Mouse (Mus musculus) erythroblast, adult 5-6 weeks (primary cell): ENCODE results near the gene Egr2. TPM values are rescaled to one million over a fixed set of nuclear protein-coding genes. Genes with fewer than 3 reads are reported as not detected.

ENCODE experiments used
- ATAC-seq: replicated peaks from 2 replicates; pipeline ENCODE4 v1.8.0; 2016; ENCODE audit warnings: moderate number of reproducible peaks, mild to moderate bottlenecking, moderate TSS enrichment, inconsistent platforms; ENCODE audit not compliant: poor library complexity, low FRiP score, severe bottlenecking
- total RNA-seq, 2 experiments: library from RNA; stranded (forward) in 1 of 2; stranded (reverse) in 1 of 2; fragments of 150-400 nt in 1 of 2; fragments of 200-764, 138-1000 nt in 1 of 2; gene quantifications; 2 replicates each; pipeline versions ENCODE4 v1.2.3 to v1.2.4; 2015 to 2017; ENCODE audit warnings: low replicate concordance in 2 of 2

Egr2 gene
- total RNA-seq (2015; ENCODE audit: low replicate concordance) (not detected in 2 replicates), total RNA-seq (2017; ENCODE audit: low replicate concordance) (2.1 TPM in 1 of 2 replicates, not detected in the other)

DNA sequence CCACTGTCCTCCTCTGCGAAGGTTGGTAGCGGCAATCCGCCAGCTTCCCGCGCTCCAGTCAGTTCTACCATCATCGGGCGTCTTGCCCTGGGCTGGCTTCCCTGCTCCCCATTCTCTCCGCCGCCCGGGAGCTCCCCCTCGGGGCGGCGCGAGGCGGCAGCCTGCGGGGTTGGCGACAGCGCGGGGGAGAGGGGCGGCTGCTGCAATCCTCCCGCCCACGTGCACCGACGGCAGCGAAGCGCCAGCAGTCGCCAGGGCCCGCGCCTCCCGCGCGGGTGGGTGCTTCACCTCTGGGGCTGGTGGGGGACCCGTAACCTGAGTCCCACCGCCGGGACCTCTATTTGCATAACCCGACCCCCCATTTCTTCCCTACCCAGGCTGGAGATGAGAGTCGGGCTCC lies at the start of gene Egr2:
Gene Egr2 (plus strand): TSS at position 220 of the 400 bp plus-strand sequence.
- no peak for ATAC-seq

DNA sequence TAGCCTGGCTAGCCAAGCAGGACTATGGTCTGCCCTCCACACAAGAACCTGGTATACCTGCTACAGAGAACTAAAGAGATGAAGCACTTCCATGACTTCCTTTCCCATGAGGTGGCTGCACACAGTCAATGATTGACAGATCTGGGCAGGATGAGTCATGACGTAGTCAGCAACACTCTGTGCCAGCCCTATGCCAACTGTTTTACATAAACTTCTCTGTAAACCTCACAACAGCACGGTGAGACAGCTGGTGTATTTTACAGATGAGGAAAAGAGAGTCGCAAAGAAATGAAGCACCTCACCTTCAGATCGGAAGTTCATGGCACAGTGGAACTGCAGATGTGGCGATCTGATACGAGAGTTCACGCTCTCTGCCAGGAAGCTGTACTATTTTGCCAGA lies 47.8 kb upstream of the Egr2 start:
- ATAC-seq = no peak

- no peak for ATAC-seq
These were observed 45.4 kb upstream of the Egr2 start for GRCm38 (mm10) chr10:67489836-67490235.

DNA sequence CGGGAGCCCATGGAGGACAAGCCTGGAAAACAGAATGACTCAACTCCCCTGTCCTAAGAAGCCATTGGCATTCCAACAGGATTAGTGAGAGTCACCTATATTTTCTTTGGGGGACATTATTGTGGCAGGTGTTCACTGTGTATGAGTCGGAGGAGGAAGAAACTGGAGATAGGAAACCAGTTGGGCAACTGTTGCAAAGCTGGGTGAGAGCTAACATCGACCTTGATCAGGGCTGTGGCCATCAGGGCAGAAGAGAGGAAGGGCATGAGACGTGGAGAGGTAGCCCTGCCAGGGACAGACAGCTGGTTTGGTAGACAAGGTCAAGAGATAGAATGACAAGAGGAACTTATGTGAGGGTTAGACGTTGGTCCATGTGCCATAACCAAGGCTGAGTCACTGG lies 44.6 kb upstream of the Egr2 start:
- no peak for ATAC-seq

- ATAC-seq = no peak
These were observed 43.1 kb upstream of the Egr2 start for GRCm38 (mm10) chr10:67492161-67492571.

DNA sequence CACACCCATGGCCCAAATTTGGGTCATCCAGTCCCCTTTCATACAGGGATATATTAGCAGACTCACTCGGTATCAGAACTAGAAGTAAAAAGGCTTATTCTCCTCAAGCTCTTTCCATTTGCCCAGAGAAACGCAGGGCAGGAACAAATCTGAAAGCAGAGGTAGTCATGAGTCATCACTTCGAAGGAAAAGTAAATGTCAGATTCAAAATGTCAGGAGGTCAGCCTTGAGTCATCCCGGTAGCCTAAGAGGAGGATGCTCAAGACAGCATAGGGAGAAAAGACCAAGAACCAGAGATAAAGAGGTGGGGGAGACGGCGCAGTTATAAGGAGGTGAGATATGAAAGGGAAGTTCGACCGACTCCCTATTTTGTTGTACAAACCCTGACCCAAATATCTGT lies 41.7 kb upstream of the Egr2 start:
- ATAC-seq = no peak

DNA sequence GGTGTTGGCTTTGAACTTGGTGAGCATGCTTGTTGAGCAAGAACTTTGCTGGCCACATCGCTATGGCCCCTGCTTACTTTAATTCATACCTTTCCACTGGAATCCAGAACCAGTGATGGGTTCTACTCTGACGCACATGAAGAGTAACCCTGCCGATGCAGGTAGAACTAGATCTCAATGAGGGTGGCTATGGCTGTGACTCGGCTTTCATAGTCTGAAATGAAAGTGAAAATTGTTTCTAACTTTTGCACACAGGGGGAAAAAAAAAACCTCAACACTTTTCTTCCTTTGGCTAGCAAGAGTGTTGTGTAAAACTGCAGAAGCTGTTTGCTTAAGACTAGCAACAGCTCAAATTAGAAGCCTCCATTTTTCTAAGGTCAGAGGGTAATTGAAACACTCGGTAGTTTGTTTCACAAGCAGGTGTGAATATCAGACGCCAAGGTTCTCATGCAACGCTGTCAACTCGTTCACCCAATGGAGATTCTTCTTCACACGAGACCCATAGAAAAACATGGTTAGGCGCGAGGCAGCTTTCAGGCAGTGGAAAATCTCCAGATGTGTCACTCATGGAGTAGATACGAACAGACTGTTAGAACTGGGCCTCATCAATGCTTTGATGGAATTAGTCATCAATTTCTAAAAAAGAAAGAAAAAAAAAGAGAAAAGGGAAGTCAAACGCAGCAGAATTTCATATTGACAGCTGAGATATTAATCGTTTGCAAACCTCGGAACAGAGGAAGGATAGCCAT lies 38.0 kb upstream of the Egr2 start:
- ATAC-seq = no peak

DNA sequence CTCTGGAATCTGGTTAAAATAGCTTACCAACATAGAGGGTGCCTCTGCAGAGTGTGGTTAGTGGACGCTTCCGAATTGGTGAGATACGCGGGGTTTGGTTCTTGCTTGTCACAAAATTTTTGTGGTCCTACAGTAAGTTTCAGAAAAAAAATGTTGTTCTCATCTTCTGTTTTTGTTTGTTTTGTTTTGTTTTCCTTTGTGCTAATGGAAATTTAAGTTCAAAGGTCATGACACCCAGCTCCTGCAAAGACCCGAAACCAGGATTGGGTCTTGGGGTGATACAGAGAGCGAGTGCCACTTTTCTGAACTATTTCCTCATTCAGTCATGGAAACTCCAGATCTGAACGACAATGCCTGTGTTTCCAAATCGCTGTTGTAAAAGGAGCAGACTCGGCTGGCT lies 37.3 kb upstream of the Egr2 start:
- ATAC-seq = no peak

DNA sequence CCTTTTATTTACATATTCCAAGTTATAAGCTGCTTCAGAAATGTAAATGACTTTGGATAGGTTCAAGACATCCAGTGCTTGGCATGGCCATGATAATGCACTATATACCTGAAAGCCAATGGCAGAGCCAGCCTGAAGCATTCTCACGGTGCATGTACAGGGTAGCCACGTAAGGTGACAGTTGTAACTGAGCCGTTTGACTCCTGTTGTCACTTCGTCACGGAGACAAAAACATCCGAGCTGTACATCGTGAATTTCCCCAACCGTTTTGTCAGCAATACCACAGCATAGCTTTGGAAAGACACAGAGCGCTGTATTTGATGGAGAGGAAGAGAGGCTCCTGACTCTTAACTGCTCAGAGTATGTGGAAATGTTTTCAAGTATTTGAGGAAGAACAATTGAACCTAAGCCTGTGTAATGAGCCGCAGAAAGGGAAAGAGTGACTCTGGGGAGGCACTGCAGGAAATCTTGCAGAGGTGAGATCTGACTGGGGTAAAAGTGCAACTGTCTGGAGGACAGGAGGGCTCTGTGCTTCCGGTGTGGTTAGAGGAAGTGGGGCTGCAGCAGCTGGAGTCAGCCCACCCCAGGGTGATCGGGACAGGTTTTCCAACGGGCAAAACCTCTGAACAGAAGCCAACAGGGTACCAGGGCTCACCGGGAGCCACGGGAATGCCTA lies 31.8 kb upstream of the Egr2 start:
- ATAC-seq = no peak

DNA sequence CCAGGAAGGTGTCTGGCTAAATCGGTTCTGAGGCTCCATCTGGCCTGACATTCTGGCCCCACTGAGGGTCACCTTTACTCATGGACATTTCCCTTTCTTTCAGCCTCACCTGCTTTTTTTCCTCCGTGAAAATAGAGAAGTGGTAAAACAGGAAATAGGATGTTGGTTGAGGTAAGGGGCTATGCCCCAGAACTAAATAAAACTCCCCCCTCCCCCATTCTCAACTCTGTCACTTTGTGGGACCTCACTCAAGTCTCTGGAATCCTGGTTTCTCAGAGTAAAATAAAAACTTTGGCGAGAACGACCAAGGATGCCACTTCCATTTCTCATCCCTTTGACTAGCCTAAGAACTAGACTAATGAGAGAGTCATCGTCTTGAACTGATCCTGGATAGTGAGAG lies 31.2 kb upstream of the Egr2 start:
- ATAC-seq = no peak

- ATAC-seq = no peak
These were observed 30.0 kb upstream of the Egr2 start for GRCm38 (mm10) chr10:67505248-67505647.

- no peak for ATAC-seq
These were observed 23.1 kb upstream of the Egr2 start for GRCm38 (mm10) chr10:67512211-67512610.

DNA sequence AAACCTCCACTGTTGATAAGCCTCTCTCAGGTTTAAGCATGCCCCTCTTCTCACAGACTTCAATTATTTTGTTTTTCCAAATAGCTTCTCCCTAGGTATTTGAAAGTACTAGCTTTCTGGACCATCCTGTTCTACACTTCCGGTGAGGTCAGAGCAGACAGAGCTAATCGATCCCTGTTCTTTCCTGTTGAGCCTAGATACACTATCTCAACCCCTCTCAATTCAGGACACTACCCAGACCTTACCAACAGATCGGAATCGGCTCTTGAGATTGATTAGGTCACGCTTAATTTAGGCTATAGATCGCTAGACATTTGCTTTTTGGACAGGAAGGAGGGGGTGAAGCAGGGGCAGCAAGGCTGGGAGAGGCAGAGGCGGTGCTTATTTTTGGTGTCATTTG lies 22.4 kb upstream of the Egr2 start:
- no peak for ATAC-seq

- ATAC-seq = no peak
These were observed 16.5 kb upstream of the Egr2 start for GRCm38 (mm10) chr10:67518733-67519132.

GRCm38 (mm10) chr10:67524130-67524529 lies 11.1 kb upstream of the Egr2 start:
- ATAC-seq = no peak

DNA sequence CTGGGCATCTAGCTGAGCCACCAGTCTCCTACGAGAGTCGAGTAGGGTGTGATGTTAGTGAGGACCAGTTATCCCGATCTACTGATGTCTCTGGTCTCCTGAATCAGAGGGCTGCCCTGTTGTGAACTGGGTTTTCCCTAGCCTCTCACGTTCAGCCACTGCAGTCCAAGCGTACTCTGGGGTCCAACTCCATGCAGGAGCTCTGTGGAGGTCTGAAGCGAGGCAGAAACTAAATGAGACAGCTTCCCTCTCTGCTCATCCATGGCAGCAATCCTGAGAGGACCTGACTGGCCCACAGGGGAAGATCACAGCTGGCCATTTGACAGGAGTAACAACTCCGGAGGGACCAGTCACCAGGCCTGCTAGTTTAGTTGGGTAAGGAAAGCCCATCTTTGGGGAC lies 10.6 kb upstream of the Egr2 start:
- no peak for ATAC-seq

DNA sequence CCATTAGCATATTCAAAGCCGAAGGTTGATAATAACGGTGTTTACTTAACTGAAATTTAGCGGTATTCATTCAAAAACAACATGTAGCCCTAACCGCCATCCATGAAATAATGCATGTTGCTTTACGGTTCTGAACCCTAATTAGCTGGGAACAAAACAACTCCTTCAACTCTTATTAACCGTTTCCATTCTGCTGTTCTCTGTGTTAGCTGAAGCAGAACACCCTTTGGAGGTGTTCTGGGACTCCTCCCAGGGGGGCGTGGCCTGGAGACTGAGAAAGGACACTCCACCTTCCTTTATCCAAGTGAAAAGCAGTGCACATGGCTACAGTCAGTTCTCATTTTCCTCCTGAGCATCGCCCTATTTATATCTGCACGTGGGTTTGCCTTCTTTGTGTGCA lies 8.8 kb upstream of the Egr2 start:
- ATAC-seq = no peak

GRCm38 (mm10) chr10:67529769-67530168 lies 5.5 kb upstream of the Egr2 start:
- no peak for ATAC-seq

DNA sequence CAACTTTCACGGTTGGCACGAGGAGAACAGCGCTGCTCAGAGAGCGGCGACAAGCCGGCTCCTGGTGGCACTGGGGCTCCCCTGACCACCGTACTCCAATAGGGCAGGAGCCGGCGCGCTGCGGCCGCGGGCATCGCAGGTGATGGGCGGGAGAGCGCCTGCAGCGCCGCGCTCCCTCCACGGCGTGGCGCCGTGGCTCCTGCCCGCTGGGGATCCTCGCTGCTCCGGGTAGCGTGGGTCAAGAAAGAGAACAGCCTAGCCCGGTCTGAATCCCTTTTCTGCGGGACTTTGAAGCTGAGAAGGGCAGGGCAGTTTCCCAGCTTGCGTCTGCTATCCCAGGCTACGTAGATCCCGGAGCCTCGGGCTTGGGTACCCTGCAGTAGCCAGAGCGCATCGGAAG lies 697 bp downstream of the Egr2 start:
- no peak for ATAC-seq

DNA sequence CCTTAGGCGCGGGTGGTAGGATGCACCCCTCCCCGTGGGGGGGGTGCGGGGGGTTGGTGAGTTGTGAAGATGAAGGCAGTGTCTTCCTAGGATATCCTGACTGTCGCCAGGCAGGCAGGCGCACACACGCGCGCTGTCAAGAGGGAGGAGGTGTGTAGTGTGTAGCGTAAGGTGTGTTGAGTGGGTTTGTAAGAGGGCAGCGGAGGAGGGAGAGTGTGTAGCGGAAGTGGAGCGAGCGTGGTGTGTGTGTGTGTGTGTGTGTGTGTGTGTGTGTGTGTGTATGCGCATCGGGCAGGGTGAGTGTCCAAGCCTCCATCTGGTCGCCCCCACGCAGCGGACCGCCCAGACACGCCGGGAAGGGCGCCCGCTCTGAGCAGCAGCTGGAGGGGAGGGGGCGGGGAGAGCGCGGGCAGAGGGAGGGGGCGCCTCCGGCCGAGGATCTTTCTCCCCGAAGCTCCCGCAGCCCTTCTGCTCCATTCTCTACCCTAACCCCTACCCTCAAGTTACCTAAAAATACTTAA lies 1.4 kb downstream of the Egr2 start:
- no peak for ATAC-seq
